Mouse (Mus musculus): ENCODE data around the gene Pgm2l1. TPM values are rescaled to one million over a fixed set of nuclear protein-coding genes. Genes with fewer than 3 reads are reported as not detected.
"Not testable (repeated sequence)": the region's sequence is repeated elsewhere in the genome, so short reads cannot be mapped to it uniquely, and the experiment has no call there.

The Pgm2l1 gene
- total RNA-seq, 2 experiments from 2014 or later = 3.5 to 4.5 TPM

DNA sequence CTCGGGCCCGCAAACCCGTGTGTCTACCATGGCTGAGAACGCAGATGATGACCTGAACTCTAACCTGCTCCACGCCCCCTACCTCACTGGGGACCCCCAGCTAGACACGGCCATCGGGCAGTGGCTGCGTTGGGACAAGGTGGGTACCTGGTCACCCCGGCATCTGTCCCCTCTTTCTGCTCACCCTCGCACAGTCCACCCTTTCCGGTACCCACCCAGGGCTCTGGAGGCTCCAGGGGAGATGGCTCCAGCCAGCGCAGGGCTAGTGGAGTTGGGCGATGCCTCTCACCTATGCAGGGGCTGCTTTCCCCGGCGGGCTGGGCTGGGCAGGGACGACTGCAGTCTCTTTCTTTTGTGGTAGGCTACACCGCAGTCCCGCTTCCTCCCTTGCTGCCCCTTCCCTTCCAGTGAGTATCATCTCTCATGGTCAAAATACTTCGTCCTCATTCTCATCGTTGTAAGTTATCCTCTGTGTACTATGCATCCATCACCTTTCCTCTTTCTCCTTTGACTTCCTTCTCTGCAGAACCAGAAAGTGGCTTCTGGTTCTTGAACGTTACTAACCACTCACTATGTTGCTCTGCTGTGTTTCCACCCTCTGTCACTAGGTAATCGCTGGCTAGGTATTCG is 817 bp downstream of the Pgm2l1 start:
- DNase-seq (ENCODE audit: low spot score in 2 of 2) = peak in 1 of 2 experiments; percentile 23

DNA sequence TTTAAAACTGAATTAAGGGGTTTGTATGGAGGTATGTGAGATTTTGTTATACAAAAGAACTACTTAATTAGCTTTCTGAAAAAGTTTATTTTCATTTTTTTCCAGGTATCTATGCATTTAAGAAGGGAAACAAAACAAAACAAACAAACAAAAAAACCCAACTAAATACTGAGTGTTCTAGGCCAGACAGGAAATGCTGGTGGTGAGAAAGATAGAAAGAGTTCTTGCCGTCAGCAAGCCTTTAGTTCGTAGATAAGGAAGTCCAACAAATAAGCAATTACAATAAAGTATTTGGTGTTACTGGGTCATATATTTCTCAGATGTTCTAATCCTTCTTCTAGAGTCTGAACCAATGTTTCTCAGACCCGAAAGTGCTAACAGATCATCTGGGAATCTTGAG is 1.8 kb downstream of the Pgm2l1 start:
- no peak for DNase-seq (ENCODE audit: low spot score in 2 of 2)

DNA sequence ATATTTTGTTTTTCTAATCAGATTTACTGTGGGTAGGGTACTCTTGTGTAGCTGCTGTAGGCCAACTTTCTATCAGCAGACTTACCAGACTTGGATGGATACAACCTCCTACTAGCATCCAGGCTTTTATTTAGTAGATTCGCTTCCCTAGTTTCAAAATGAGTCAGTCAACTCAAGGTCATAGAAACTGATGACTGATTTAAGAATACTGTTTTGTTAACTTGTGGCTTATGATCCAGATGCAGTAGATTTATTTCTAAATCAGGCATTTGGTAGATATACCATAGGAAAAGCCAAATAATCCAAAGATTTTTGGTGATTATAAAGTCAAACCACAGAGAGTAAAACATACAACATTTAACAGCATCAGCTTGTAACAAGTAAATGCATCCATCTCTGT is 3.5 kb downstream of the Pgm2l1 start:
- no peak for DNase-seq (ENCODE audit: low spot score in 2 of 2)

DNA sequence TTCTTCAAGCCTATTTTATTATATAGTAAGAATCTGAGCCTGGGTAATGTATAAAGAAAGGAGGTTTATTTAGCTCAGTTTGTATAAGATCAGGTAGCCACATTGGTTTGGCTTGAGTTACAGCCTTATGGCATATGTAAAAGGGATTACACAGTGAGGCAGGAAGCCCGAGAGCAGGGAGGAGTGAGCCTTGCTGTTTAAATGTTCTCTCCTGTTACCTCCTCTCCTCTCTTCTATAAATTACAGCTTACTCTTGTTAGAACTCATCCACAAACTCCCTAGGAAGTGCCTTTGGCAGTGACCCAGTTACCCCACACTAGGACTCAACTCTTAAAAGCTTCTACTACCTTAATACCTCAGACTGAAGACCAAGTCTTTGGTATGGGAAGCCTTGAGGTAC is 4.5 kb downstream of the Pgm2l1 start:
- no peak for DNase-seq (ENCODE audit: low spot score in 2 of 2)

DNA sequence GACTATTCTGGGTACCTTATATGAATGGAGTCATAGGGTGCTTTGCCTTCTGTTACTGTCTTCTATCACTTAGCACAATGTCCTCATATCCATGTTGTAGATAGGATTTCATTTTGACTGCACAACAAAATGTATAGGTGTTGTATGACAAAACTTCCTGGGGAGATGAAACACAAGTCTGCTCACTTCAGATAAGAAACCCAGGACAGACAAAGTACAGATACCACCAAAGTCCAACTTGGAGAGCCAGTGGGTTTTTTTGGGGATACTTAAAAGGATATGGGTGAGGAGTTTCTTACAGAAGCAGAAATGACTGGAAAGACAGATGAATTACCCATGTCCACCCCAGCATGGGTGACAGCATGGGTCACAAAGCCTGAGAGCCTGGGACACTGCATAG is 6.5 kb downstream of the Pgm2l1 start:
- no peak for DNase-seq (ENCODE audit: low spot score in 2 of 2)

DNA sequence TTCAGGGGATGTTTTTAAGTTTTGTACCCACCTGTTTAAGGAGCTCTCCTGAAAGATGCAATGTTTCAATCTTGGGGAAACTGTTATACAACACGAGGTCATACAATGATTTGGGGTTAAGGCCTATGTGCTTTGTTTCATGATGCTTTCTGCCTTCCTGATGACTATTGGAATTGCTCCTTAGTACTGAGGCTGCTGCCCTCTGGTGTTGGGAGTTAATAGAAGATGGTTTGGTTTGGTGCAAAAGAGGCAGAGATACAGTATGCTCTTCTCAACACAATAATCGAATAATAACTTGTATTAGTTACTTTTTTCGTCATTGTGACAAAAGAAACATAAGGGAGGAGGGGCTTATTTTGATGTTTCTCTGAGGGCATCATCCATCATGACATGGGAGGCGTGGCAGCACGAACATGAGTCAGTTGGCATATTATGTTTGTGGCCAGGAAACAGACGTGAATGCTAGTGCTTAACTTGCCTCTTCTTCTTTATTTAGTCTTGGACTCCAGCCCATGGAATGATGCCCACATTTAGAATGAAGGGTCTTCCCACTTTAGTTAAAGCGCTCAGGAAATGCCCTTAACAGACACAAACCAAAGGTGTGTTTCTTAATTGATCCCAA is 7.2 kb downstream of the Pgm2l1 start:
- peak; percentile 31 to 34 for DNase-seq (ENCODE audit: low spot score in 2 of 2)

DNA sequence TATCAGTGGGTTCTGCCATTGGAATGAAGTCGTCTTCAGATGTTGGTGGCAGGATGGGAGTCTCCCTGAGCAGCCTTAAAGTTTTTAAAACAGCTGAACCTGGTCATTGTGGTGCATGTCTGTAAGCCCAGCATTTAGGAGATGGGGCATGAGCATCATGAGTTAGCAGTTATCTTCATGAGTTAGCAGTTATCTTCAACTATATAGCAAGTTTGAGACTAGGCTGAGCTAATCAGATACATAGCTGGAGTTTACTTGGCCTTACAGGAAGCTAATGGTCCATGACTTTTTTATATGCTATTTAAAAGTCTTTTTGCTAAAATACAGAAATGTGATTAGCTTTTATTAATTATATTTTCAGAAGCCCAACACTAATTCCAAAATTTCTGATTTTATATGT is 11.1 kb downstream of the Pgm2l1 start:
- DNase-seq (ENCODE audit: low spot score in 2 of 2) = no peak

DNA sequence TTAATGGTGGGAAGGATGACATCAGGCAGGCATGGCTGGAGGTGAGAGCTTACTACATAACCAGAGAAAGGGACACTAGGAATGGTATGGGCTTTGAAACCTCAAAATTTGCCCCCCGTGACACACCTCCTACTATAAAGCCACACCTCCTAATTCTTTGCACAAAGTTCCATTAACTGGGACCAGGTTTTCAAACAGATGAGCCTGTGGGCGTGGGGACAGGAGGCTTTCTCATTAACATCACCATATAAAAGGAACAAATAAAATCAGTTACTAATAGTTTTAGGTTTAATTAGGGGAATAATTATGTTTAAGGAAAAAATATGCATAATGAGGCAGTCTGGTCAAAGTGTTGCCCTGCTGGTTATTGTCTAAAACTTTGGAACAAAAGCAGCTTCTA is 13.4 kb downstream of the Pgm2l1 start:
- no peak for DNase-seq (ENCODE audit: low spot score in 2 of 2)

DNA sequence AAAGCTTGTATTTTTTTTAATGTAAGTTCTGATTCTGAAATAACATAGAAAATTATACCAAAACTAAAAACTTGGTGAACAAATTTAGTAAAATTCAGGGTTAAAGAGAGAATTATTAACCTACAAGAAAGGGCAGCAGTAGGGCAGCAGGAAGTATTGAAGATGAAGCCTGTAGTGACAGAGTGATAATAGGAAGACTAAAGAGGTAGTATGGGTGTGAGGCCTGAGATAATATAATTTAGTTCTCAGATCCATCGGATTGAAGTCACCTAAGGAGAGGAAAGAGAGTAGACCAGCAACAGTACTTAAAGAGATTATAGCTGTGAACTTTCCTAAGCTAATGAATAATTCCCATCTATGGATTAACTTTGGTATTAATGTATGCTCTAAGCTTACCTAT is 15.8 kb downstream of the Pgm2l1 start:
- DNase-seq (ENCODE audit: low spot score in 2 of 2) = no peak

DNA sequence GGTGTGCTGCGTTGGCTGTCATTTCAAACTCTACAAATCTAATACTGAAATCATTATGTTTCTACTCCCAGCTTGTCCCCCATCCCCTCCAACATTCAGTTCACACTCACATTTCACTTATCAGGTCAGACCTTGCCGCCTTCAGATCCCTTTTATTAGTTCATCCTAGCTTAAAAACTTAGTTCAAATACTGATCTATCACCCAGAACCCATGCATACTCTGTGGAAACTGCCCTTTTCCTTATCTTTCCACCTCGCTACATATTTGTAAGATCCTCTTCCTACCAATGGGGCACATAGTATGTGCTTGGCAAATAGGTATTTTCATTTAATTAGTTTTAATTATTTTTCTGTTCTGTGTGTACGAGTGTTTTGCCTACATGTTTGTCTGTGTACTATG is 17.0 kb downstream of the Pgm2l1 start:
- DNase-seq (ENCODE audit: low spot score in 2 of 2) = no peak

DNA sequence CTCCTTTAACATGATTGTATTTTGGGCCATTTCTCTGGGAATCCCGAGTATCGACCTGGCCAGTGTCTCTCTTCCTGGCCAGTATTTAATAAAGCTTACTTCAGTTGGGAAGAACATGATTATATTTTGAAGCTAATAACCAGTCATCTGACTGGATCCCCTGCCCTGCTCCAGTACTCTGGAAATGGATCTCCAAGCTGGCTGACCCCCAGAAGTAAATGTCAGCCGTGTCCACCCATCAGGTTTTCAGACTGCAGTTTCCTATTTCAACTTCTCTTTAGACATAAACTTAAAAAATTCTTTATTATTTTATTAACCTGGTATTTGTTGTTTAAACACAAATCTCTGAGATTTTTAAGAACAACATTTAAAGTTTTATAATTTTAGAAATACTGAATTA is 18.0 kb downstream of the Pgm2l1 start:
- no peak for DNase-seq (ENCODE audit: low spot score in 2 of 2)

DNA sequence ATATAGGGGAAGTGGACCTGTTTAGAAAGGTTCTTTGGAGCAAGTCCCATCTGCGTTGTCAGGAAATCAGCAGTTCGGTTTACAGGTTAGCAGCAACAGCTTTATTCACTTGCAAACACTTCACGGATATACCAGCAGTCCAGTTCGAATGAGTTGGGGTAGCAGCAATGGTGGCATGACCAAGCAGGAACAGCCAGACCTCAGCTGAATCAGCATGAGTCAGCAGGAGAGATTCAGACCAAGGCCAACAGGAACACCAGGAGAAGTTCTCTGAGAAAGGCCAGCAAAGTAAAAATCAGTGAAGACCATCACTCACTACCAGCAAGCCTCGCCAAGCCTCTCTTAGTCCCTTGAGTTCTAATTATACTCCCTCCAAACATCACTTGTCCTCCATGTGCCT is 23.5 kb downstream of the Pgm2l1 start:
- DNase-seq (ENCODE audit: low spot score in 2 of 2) = no peak

DNA sequence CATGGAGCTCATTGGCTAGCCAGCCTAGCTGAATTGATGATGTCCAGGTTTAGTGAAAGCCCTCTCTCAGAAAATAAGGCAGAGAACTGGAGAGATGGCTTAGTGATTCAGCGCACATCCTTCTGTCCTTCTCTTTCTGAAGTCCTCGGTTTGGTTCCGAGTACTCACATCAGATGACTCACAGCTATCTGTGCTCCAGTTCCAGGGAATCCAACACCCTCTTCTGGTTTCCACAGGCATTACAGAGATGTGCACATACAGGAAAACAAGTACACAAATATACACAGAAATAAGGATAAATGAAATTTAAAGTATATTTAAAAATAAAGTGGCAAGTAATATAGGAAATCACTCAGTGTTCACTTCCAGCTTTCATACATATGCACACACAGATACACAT is 35.2 kb downstream of the Pgm2l1 start:
- no peak for DNase-seq (ENCODE audit: low spot score in 2 of 2)

DNA sequence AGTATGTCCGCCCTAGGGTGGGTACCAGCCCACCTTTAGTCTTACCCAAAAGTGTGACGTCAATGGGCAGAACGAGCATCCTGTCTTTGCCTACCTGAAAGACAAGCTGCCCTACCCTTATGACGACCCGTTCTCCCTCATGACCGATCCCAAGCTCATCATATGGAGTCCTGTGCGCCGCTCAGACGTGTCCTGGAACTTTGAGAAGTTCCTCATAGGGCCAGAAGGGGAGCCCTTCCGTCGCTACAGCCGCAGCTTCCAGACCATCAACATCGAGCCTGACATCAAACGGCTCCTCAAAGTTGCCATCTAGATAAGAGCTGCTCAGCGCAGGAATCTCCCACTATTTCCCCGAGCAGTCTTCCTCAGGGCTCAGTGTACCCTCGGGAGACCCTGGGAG is 37.7 kb downstream of the Pgm2l1 start:
- DNase-seq (ENCODE audit: low spot score in 2 of 2) = not testable (repeated sequence)

DNA sequence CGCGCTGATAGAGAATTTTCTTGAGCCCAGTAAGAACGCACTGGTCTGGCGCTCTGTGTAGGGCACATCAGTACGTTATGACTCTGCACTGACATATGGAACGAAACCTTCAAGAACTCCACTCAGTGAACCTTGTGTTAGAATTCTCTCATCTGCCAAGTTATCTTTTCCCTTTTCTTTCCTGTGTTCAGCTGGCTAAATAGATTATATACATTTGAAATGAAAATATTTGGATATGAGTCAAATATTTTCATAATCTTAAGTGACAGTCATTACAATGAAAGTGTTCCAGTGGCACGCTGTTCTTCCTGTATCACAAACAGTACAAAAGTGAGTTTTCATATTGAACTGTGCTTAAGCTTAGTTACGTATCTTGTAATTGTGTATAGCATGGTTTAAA is 45.2 kb downstream of the Pgm2l1 start:
- DNase-seq (ENCODE audit: low spot score in 2 of 2) = no peak

DNA sequence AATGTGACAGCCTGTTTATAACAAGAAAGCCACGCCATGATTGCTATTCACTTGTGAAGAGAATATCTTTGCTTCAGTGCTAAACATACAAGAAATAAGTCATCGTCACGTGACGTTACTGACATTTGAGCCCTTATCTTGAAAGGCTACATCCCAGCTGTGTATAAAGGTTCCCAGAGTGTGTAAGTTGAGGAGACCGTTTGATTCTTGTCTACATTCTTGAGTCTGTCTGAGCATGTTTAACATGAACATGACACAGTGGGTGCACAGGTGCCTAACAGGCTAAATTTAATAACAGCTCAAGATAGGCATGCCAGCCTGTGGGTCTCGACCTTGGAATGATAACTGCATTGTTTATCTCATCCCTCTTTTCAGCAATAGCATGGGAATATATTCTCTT is 47.3 kb downstream of the Pgm2l1 start:
- DNase-seq (ENCODE audit: low spot score in 2 of 2) = no peak

DNA sequence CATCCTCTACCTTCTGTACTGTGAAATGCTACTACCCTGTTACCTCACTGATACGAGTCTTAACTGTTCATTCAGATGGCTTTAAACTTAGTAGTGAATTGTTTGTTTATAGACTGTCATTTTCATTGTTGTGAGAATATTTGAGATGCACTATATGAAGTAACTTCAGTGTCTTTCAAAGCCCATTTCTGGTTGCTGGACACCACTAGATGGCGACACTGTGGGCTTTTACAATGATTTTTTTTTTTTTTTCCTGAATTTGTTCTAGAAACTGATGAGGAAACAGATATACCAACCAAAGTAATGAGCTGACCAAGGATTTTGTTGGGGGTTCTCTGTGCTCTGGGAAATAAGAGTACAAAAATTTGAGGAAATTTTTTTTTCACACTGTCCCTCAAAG is 49.2 kb downstream of the Pgm2l1 start:
- no peak for DNase-seq (ENCODE audit: low spot score in 2 of 2)

DNA sequence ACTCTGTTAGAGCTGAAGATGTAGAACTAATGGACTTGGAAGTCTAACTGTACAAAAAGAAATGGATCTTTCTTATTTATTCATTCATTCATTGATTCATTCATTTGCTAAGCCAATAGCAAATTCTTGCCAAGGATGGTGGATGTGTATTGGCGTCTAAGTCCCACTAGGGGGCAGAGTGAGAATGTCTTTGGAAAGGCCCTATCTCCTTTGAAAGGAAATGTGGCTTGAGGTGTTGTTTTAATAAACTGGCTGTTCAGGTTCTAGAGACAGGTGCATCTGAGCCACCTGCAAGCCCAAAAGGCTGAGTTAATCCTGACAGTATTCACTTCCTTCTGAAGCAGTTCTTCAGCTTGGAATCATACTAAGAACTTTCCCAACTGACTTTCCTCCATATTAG is 52.6 kb downstream of the Pgm2l1 start:
- peak in 1 of 2 experiments; percentile 26 for DNase-seq (ENCODE audit: low spot score in 2 of 2)

DNA sequence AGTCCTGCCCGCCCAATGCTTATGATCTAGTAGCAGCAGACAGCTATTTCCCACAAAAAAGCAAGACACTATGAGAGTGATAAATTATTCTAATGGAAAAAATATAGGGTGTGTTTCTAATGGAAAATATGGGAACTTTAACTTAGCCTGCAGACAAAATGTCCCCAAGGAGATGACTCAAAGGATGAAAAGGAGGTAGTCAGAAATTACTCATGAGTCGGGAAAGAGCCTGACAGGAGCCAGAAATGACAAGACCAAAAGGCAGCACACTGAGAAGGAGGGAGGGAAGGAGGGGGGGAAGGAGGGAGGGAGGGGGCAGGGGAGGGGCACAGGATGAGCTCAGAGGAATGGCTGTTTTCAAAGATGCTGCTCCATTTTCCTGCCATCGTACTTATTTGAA is 54.4 kb downstream of the Pgm2l1 start:
- no peak for DNase-seq (ENCODE audit: low spot score in 2 of 2)

DNA sequence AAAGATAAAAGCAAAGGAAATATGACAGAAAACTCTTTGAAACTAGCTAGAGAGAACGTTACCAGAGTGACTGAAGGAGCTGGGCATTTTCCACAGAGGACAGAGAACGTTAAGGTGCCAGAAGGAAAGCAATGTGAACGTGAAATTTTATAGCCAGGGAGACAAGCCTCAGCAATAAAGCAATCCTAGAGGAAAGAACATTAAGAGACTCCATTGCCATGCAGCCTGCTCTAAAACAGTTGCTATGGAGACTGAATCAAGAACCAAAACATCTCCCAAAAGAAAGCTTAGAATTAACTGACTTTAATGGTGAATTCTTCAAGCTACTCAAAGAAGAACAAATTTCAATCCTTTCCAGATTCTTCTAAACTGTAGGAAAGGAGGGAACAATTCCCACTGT is 56.1 kb downstream of the Pgm2l1 start:
- DNase-seq (ENCODE audit: low spot score in 2 of 2) = no peak

DNA sequence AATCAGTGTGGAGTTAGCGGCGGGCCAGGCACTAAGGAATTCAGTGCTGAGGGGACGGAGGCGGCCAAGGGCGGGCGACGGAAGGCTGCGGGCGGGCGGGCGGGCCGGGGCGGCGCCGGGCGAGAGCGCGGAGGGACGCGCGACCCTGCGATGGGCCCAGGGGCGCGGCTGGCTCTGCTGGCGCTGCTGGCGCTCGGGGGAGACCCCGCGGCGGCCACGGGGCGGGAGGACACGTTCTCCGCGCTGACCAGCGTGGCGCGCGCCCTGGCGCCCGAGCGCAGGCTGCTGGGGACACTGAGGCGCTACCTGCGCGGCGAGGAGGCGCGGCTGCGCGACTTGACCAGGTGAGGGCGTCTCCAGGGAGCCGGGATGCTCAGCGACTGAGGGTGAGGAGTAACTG is 58.2 kb downstream of the Pgm2l1 start, which contains the start of gene P4ha3:
Gene P4ha3 (plus strand): TSS at position 138 of the 400 bp plus-strand sequence.
- DNase-seq (ENCODE audit: low spot score in 2 of 2) = no peak

DNA sequence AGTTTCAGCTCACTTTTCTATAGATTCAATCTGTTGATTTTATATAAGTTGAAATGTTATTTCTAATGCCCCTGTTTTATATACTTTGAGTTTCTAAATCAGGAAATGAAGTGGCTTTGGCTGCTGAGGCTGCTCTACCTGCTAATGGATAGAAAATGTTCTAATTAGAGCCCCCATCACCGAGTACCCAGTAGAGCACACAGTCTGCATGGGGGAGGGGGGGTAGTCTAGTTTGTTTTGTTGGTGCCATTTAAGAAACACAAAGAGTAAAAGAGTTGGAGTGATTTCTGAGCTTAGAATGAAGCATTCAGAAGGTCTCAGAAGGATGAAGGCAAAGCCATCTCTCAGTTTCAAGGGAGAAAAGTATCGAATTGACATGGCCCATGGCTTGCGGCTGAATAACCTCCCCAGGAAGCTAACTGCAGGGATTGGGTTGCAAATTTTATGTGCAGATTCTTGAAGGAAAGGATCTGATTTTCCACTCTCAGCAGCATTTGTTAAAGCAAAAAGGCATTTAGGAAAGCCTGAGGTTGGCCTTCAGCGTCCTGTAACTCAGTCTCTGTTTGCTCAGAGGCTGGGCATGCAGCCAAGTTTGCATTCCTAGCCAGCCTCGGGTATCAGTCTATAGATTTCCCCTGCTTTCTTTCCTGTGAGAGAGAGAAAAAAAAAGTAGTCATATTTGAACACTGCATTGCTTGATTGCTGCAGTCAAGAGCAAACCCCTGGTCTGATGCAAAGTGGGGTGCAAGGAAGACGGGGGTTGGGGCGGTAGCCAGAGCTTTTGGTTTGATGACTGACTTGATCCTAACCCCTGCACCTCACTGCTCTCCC is 60.8 kb downstream of the Pgm2l1 start:
- DNase-seq (ENCODE audit: low spot score in 2 of 2) = peak; percentile 46 to 55

Data from adrenal gland, adult 18-20 months (tissue).